Mouse (Mus musculus): ENCODE data around the gene Fbxl4.

DNA sequence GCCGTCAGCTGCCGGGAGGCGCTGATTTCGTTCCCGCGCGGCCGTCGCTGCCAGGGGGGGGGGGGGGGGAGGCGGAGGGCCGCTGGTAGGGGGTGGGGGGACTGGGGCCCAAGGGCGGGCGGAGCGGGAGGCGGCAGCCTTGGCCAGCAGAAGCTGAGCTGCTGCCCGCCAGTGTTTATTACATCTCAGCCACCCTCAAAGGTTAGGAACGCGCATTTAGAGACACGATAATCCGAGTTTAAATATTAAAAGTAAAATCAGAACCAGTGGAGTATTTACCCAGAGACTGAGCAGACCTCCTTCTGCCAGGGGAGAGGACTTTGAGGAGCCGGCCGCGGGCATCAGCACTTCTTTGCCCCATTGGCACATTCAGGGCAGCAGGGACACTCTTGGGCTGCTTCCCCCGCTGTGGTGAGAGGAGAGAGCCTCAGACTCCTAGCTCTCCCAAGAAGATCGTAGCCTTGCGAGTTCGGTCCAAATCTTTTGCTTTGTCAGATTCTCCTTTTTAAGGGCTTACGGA, 120.4 kb downstream of the Fbxl4 start:
- no peak for TF ChIP-seq GATA1 (IDR thresholded peaks at IDR 0.05; ENCODE audit: low read length)
- TF ChIP-seq TAL1 (IDR thresholded peaks at IDR 0.05; ENCODE audit: low read length) = no peak

Data from erythroblast, embryonic 14.5 days (primary cell).